Mouse (Mus musculus): ENCODE results near the gene A630089N07Rik.
"Not testable (repeated sequence)": the region's sequence is repeated elsewhere in the genome, so short reads cannot be mapped to it uniquely, and the experiment has no call there.

The A630089N07Rik gene

GRCm38 (mm10) chr16:98081889-98082818 is at the start of gene A630089N07Rik:
TSS of gene A630089N07Rik (minus strand) at chr16:98082450.
- DNase-seq, result peak; percentile 91 to 94

GRCm38 (mm10) chr16:98107109-98107508 is 24.9 kb upstream of the A630089N07Rik start:
- DNase-seq, result no peak

GRCm38 (mm10) chr16:98081550-98081888 is 731 bp downstream of the A630089N07Rik start:
- DNase-seq, result not testable (repeated sequence)

- not testable (repeated sequence) for DNase-seq
Measured at GRCm38 (mm10) chr16:98081140-98081539, 1.1 kb downstream of the A630089N07Rik start.

GRCm38 (mm10) chr16:98079382-98079781 is 2.9 kb downstream of the A630089N07Rik start:
- DNase-seq, result not testable (repeated sequence)

- peak; percentile 26 to 28 for DNase-seq
Measured at GRCm38 (mm10) chr16:98041676-98042075, 40.6 kb downstream of the A630089N07Rik start.

- DNase-seq, result not testable (repeated sequence)
Measured at GRCm38 (mm10) chr16:98034971-98035370, 47.3 kb downstream of the A630089N07Rik start.

GRCm38 (mm10) chr16:98026186-98026585 is 56.1 kb downstream of the A630089N07Rik start:
- not testable (repeated sequence) for DNase-seq

GRCm38 (mm10) chr16:98022657-98023345 is 59.4 kb downstream of the A630089N07Rik start:
- DNase-seq, result no peak

- DNase-seq, result no peak
Measured at GRCm38 (mm10) chr16:98022081-98022480, 60.2 kb downstream of the A630089N07Rik start.

GRCm38 (mm10) chr16:97997383-97997731 is 84.9 kb downstream of the A630089N07Rik start:
- not testable (repeated sequence) for DNase-seq

- peak; percentile 91 to 93 for DNase-seq
Measured at GRCm38 (mm10) chr16:97996616-97997382, 85.5 kb downstream of the A630089N07Rik start, which contains the start of gene B230307C23Rik. TSS of gene B230307C23Rik (plus strand) at chr16:97997315.

GRCm38 (mm10) chr16:97995849-97996615 is 86.2 kb downstream of the A630089N07Rik start:
- DNase-seq, result no peak

- DNase-seq, result not testable (repeated sequence)
Measured at GRCm38 (mm10) chr16:97992477-97992876, 89.8 kb downstream of the A630089N07Rik start.

- DNase-seq, result peak in 1 of 2 experiments; percentile 14
Measured at GRCm38 (mm10) chr16:97991517-97991916, 90.7 kb downstream of the A630089N07Rik start.

GRCm38 (mm10) chr16:97984589-97984988 is 97.7 kb downstream of the A630089N07Rik start:
- DNase-seq, result no peak

GRCm38 (mm10) chr16:97981362-97981761 is 100.9 kb downstream of the A630089N07Rik start:
- DNase-seq, result no peak

GRCm38 (mm10) chr16:97977722-97978121 is 104.5 kb downstream of the A630089N07Rik start:
- no peak for DNase-seq

- no peak for DNase-seq
Measured at GRCm38 (mm10) chr16:97977277-97977676, 105.0 kb downstream of the A630089N07Rik start.

GRCm38 (mm10) chr16:97963956-97964540 is 118.2 kb downstream of the A630089N07Rik start:
- DNase-seq, result no peak

- DNase-seq, result peak; percentile 97 to 98
Measured at GRCm38 (mm10) chr16:97962151-97962948, 119.9 kb downstream of the A630089N07Rik start, which contains the start of the genes C2cd2 and Zbtb21. TSS of gene C2cd2 (minus strand) at chr16:97962598. TSS of gene Zbtb21 (minus strand) at chr16:97962622.

Measured in kidney, postnatal 36 days (tissue).